ENCODE assay signal across 8 mouse cellular contexts in the genomic region with DNA sequence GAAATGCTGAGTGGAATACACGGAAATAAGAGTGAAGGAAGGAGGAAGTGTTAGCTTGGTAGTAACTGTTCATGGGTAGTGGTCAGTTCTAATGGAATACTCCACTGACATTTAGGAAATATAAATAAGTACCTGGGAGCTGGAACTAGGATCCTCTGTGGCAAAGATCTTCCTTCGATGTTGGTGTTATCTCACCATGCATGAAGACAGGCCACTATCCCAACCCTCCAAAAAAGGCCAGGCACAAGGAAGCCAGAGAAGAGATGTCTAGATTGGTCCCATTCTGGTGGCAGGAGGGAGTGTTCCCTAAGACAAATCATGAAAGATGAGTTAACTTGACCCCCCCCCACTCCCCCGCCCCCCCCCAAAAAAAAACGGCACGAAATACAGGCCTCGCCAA. TPM values are rescaled to one million over a fixed set of nuclear protein-coding genes. Genes with fewer than 3 reads are reported as not detected.
DNase-seq lines count a peak whose midpoint lies in the region; ATAC-seq lines count a peak whose summit lies in the region.

No protein-coding gene starts in this region.

- 18% methylated on average over 6 of the region's 6 CpGs for WGBS in kidney, embryonic 16.5 days
- WGBS in hindbrain, embryonic 13.5 days = 15% methylated on average over 6 of the region's 6 CpGs
- 19% methylated on average over 6 of the region's 6 CpGs for WGBS in midbrain, embryonic 15.5 days

- peak; percentile 0; the same call in 1 of the 2 replicates for ATAC-seq in kidney, embryonic 16.5 days (ENCODE audit: low FRiP score, low TSS enrichment)
- ATAC-seq in hindbrain, embryonic 13.5 days (ENCODE audit: low FRiP score) = no peak
- peak; percentile 5; the same call in 1 of the 2 replicates for ATAC-seq in midbrain, embryonic 15.5 days (replicated peaks)

- no peak for DNase-seq in kidney, adult 11 months
- peak; percentile 15 for DNase-seq in c-Kit-negative CD71-positive TER-119-positive erythroid progenitor cells, embryonic 14.5 days (ENCODE audit: low read depth, low spot score)
- no peak for DNase-seq in urinary bladder, adult 2 months (ENCODE audit: low spot score)
- no peak for DNase-seq in gastrocnemius, adult 8-10 months (ENCODE audit: low spot score in 2 of 2)
- no peak for DNase-seq in adrenal gland, postnatal 25 days

- H3K27ac ChIP-seq in kidney, embryonic 16.5 days (ENCODE audit: low read length) = peak overlapping the region; percentile 98
- H3K27ac ChIP-seq in hindbrain, embryonic 13.5 days = peak overlapping the region; percentile 98
- peak overlapping the region; percentile 98 for H3K27ac ChIP-seq in midbrain, embryonic 15.5 days

- H3K4me1 ChIP-seq in kidney, embryonic 16.5 days (ENCODE audit: insufficient read depth, low read length) = peaks cover 30% of the 10 kb centered on the region
- H3K4me1 ChIP-seq in hindbrain, embryonic 13.5 days (replicated peaks) = peaks cover 30% of the 10 kb centered on the region
- peaks cover 28% of the 10 kb centered on the region for H3K4me1 ChIP-seq in midbrain, embryonic 15.5 days

- H3K27me3 ChIP-seq in kidney, embryonic 16.5 days (ENCODE audit: insufficient read depth, low read length) = no peaks in the 10 kb centered on the region
- H3K27me3 ChIP-seq in hindbrain, embryonic 13.5 days = no peaks in the 10 kb centered on the region
- no peaks in the 10 kb centered on the region for H3K27me3 ChIP-seq in midbrain, embryonic 15.5 days (replicated peaks)

- no peaks in the 10 kb centered on the region for H3K36me3 ChIP-seq in kidney, embryonic 16.5 days (ENCODE audit: insufficient read depth, low read length)
- no peaks in the 10 kb centered on the region for H3K36me3 ChIP-seq in hindbrain, embryonic 13.5 days
- H3K36me3 ChIP-seq in midbrain, embryonic 15.5 days (replicated peaks) = no peaks in the 10 kb centered on the region

- H3K4me2 ChIP-seq in kidney, embryonic 16.5 days (replicated peaks; ENCODE audit: low read depth, low read length) = peak overlapping the region; percentile 69
- H3K4me2 ChIP-seq in hindbrain, embryonic 13.5 days = peak overlapping the region; percentile 68
- H3K4me2 ChIP-seq in midbrain, embryonic 15.5 days = peak overlapping the region; percentile 64

- H3K9me3 ChIP-seq in kidney, embryonic 16.5 days (ENCODE audit: low read length) = no peaks in the 10 kb centered on the region
- H3K9me3 ChIP-seq in hindbrain, embryonic 13.5 days = no peaks in the 10 kb centered on the region
- H3K9me3 ChIP-seq in midbrain, embryonic 15.5 days = no peaks in the 10 kb centered on the region

- H3K4me3 ChIP-seq in kidney, embryonic 16.5 days (ENCODE audit: low read length) = peak overlapping the region; percentile 75
- H3K4me3 ChIP-seq in hindbrain, embryonic 13.5 days = peak overlapping the region; percentile 76
- H3K4me3 ChIP-seq in midbrain, embryonic 15.5 days = peak overlapping the region; percentile 93

- peak overlapping the region; percentile 88 for H3K9ac ChIP-seq in kidney, embryonic 16.5 days (replicated peaks; ENCODE audit: low read length)
- H3K9ac ChIP-seq in hindbrain, embryonic 13.5 days = peak overlapping the region; percentile 72
- H3K9ac ChIP-seq in midbrain, embryonic 15.5 days = peak overlapping the region; percentile 88

RNA-seq across cellular contexts. Expression of a gene that starts 0.6 kb away (rescaled TPM):
- polyA plus RNA-seq in kidney, embryonic 16.5 days (2015; fragmentation: Nextera tagmentation; extraction: Ambion mirVana) = 142 and 145 TPM in 2 replicates
- polyA plus RNA-seq in hindbrain, embryonic 13.5 days (2015; fragmentation: Nextera tagmentation; extraction: Ambion mirVana) = 39.2 and 45.3 TPM in 2 replicates
- polyA plus RNA-seq in midbrain, embryonic 15.5 days (2015; fragmentation: Nextera tagmentation; extraction: Ambion mirVana) = 32.3 and 33.3 TPM in 2 replicates
- 145 and 163 TPM in 2 replicates for polyA plus RNA-seq in urinary bladder, adult 2 months (2012; rRNA removed)
- total RNA-seq in gastrocnemius, adult 8-10 months (2022) = 100 to 1,000 TPM; 183 to 225 (median 208) TPM
- 101 and 114 TPM in 2 replicates for total RNA-seq in adrenal gland, postnatal 25 days (2021)
